15 mouse cellular contexts compared by ENCODE assay signal in genomic region chr5:92469201-92470130, GRCm38 (mm10). TPM values are rescaled to one million over a fixed set of nuclear protein-coding genes. Genes with fewer than 3 reads are reported as not detected.
DNase-seq lines count a peak whose midpoint lies in the region; ATAC-seq and TF ChIP-seq lines count a peak whose summit lies in the region.
"Had no signal": no experiment of that assay in that cellular context is flagged by ENCODE, and none has a peak within 500 bp of the region (broad histone marks: within the 10 kb centered on the region; RNA-seq: fewer than 3 reads in every experiment).

No protein-coding gene starts in this region.

- H3K4me3 ChIP-seq in heart, embryonic 13.5 days = no peak overlapping the region
- H3K4me3 ChIP-seq in forebrain, embryonic 11.5 days (ENCODE audit: low read depth, low read length) = no peak overlapping the region
- no peak overlapping the region for H3K4me3 ChIP-seq in liver, postnatal 0 days (ENCODE audit: low read depth, low read length)
- H3K4me3 ChIP-seq: liver, embryonic 13.5 days had no signal

- H3K27ac ChIP-seq in heart, embryonic 13.5 days (replicated peaks) = peak overlapping the region; percentile 82
- H3K27ac ChIP-seq in forebrain, embryonic 11.5 days (ENCODE audit: low read depth, low read length) = no peak overlapping the region
- H3K27ac ChIP-seq in liver, postnatal 0 days (ENCODE audit: low read depth) = no peak overlapping the region
- H3K27ac ChIP-seq: hindbrain, postnatal 0 days; kidney, postnatal 0 days; liver, embryonic 13.5 days had no signal

- ATAC-seq in heart, embryonic 13.5 days (ENCODE audit: extremely low read depth, insufficient number of reproducible peaks, low FRiP score, low TSS enrichment) = no peak
- ATAC-seq in forebrain, embryonic 11.5 days (replicated peaks; ENCODE audit: low FRiP score) = no peak
- ATAC-seq in liver, postnatal 0 days = no peak
- ATAC-seq: hindbrain, postnatal 0 days had no signal

- TF ChIP-seq EP300 in liver, postnatal 0 days (IDR thresholded peaks at IDR 0.05; ENCODE audit: low read depth) = no peak

- H3K9me3 ChIP-seq in heart, embryonic 13.5 days = no peaks in the 10 kb centered on the region
- no peaks in the 10 kb centered on the region for H3K9me3 ChIP-seq in forebrain, embryonic 11.5 days (ENCODE audit: control insufficient read depth, low read length)
- H3K9me3 ChIP-seq in liver, postnatal 0 days (ENCODE audit: low read length) = no peaks in the 10 kb centered on the region
- H3K9me3 ChIP-seq: liver, embryonic 13.5 days had no signal

- no peak for TF ChIP-seq CTCF in liver, postnatal 0 days (IDR thresholded peaks at IDR 0.05; ENCODE audit: low read depth)

- peaks cover 42% of the 10 kb centered on the region for H3K4me1 ChIP-seq in heart, embryonic 13.5 days
- no peaks in the 10 kb centered on the region for H3K4me1 ChIP-seq in forebrain, embryonic 11.5 days (replicated peaks; ENCODE audit: control insufficient read depth, insufficient read depth, low read length)
- H3K4me1 ChIP-seq in liver, postnatal 0 days (ENCODE audit: insufficient read depth) = peaks cover 4% of the 10 kb centered on the region

- no peaks in the 10 kb centered on the region for H3K27me3 ChIP-seq in heart, embryonic 13.5 days (replicated peaks)
- no peaks in the 10 kb centered on the region for H3K27me3 ChIP-seq in forebrain, embryonic 11.5 days (ENCODE audit: control insufficient read depth, insufficient read depth, low read length)
- H3K27me3 ChIP-seq in liver, postnatal 0 days (ENCODE audit: insufficient read depth, low read length) = no peaks in the 10 kb centered on the region
- H3K27me3 ChIP-seq: liver, embryonic 13.5 days had no signal

- DNase-seq in heart, postnatal 25 days (ENCODE audit: low spot score) = no peak
- DNase-seq in urinary bladder, postnatal 36 days (ENCODE audit: low spot score in 2 of 2) = peak; percentile 57 to 62
- DNase-seq in urinary bladder, postnatal 25 days (ENCODE audit: low spot score) = no peak
- DNase-seq in cerebellum, postnatal 25 days = peak; percentile 38 to 65
- DNase-seq in forebrain, embryonic 11.5 days (ENCODE audit: low spot score) = no peak
- no peak for DNase-seq in thymus, postnatal 25 days
- DNase-seq in liver, postnatal 0 days = no peak
- DNase-seq: adrenal gland, postnatal 25 days; layer of hippocampus, postnatal 36 days; liver, embryonic 13.5 days; lung, postnatal 36 days; thymus, postnatal 4 days had no signal

- no peak overlapping the region for H3K4me2 ChIP-seq in heart, embryonic 13.5 days
- H3K4me2 ChIP-seq in forebrain, embryonic 11.5 days (ENCODE audit: low read depth, low read length, severe bottlenecking) = no peak overlapping the region
- H3K4me2 ChIP-seq in liver, postnatal 0 days (ENCODE audit: low read depth, low read length) = no peak overlapping the region
- H3K4me2 ChIP-seq: liver, embryonic 13.5 days had no signal

- no peak overlapping the region for H3K9ac ChIP-seq in heart, embryonic 13.5 days
- H3K9ac ChIP-seq in forebrain, embryonic 11.5 days (ENCODE audit: low read length) = no peak overlapping the region
- no peak overlapping the region for H3K9ac ChIP-seq in liver, postnatal 0 days (replicated peaks)
- H3K9ac ChIP-seq: liver, embryonic 13.5 days had no signal

- intact Hi-C loops in heart, postnatal 25 days (cut with DNase I) = no loop called here

- WGBS in heart, embryonic 13.5 days = 55% methylated on average over 18 of the region's 18 CpGs
- WGBS in forebrain, embryonic 11.5 days = 92% methylated on average over 18 of the region's 18 CpGs
- WGBS in liver, postnatal 0 days (ENCODE audit: insufficient replicate concordance) = 83% methylated on average over 18 of the region's 18 CpGs

- peaks cover 19% of the 10 kb centered on the region; the same call in 1 of the 2 replicates for H3K36me3 ChIP-seq in heart, embryonic 13.5 days
- H3K36me3 ChIP-seq in forebrain, embryonic 11.5 days (ENCODE audit: control insufficient read depth, insufficient read depth, low read length) = no peaks in the 10 kb centered on the region
- peaks cover 11% of the 10 kb centered on the region; the same call in 1 of the 2 replicates for H3K36me3 ChIP-seq in liver, postnatal 0 days (replicated peaks; ENCODE audit: insufficient read depth, low read length)
- H3K36me3 ChIP-seq: liver, embryonic 13.5 days had no signal

RNA-seq across cellular contexts. Expression of gene Nup54, which starts 34.4 kb away (rescaled TPM):
- polyA plus RNA-seq in heart, embryonic 13.5 days (2015; fragmentation: Nextera tagmentation; extraction: Ambion mirVana) = 35.8 and 39.4 TPM in 2 replicates
- 10 to 100 TPM; 16.5 to 17.0 TPM for total RNA-seq in heart, postnatal 25 days (2021)
- 65.9 and 70.5 TPM in 2 replicates for polyA plus RNA-seq in forebrain, embryonic 11.5 days (2014; fragmentation: Nextera tagmentation; extraction: Ambion mirVana)
- 14.4 and 15.2 TPM in 2 replicates for polyA plus RNA-seq in liver, postnatal 0 days (2015; fragmentation: Nextera tagmentation; extraction: Ambion mirVana)

RNA-seq across cellular contexts. Expression of gene Scarb2, which starts 37.2 kb away (rescaled TPM):
- 14.4 and 15.6 TPM in 2 replicates for polyA plus RNA-seq in heart, embryonic 13.5 days (2015; fragmentation: Nextera tagmentation; extraction: Ambion mirVana)
- total RNA-seq in heart, postnatal 25 days (2021) = 10 to 100 TPM; 70.5 to 74.6 TPM
- 10.4 and 10.5 TPM in 2 replicates for polyA plus RNA-seq in forebrain, embryonic 11.5 days (2014; fragmentation: Nextera tagmentation; extraction: Ambion mirVana)
- polyA plus RNA-seq in liver, postnatal 0 days (2015; fragmentation: Nextera tagmentation; extraction: Ambion mirVana) = 16.3 and 16.5 TPM in 2 replicates

Comparison
In these comparisons a context has a peak if more than half of its experiments do, and no peak if none do; other contexts are left out.
1. DNase-seq: peak in urinary bladder, postnatal 36 days (2 of 2) and cerebellum, postnatal 25 days (2 of 2); none in heart, postnatal 25 days (single experiment), urinary bladder, postnatal 25 days (single experiment), forebrain, embryonic 11.5 days (single experiment), thymus, postnatal 25 days (single experiment) and liver, postnatal 0 days (single experiment).